Mouse (Mus musculus): ENCODE results near the gene Gm30083. TPM values are rescaled to one million over a fixed set of nuclear protein-coding genes. Genes with fewer than 3 reads are reported as not detected.

The Gm30083 gene
- polyA plus RNA-seq (2016; fragmentation: Nextera tagmentation; extraction: Ambion mirVana): not detected in 2 replicates

GRCm38 (mm10) chr14:34015063-34015462, at the start of gene Gm30083:
TSS of gene Gm30083 (minus strand) at chr14:34015182.
- Histone ChIP-seq H3K27me3 (ENCODE audit: insufficient read depth, poor library complexity, severe bottlenecking) (no peaks in the 10 kb centered on the region), H3K4me1 (no peaks in the 10 kb centered on the region), H3K4me3 (no peak within 1 kb of the TSS), H3K27ac (no peak within 1 kb of the TSS), H3K9me3 (no peaks in the 10 kb centered on the region), H3K36me3 (no peaks in the 10 kb centered on the region)
- whole genome bisulfite sequencing: 78% methylated on average over 3 of the region's 3 CpGs
- DNase-seq (ENCODE audit: low spot score): no peak

GRCm38 (mm10) chr14:34052516-34052915, 37.5 kb upstream of the Gm30083 start, which contains the start of gene Antxrl:
TSS of gene Antxrl (plus strand) at chr14:34052707.
- Histone ChIP-seq H3K36me3 (no peaks in the 10 kb centered on the region), H3K4me3 (no peak within 1 kb of the TSS), H3K4me1 (no peaks in the 10 kb centered on the region), H3K27me3 (ENCODE audit: insufficient read depth, poor library complexity, severe bottlenecking) (no peaks in the 10 kb centered on the region), H3K9me3 (no peaks in the 10 kb centered on the region), H3K27ac (no peak within 1 kb of the TSS)
- no peak for DNase-seq (ENCODE audit: low spot score)
- 86% methylated on average over 6 of the region's 6 CpGs for WGBS

- DNase-seq (ENCODE audit: low spot score): no peak
- no peaks in the 10 kb centered on the region for H3K4me1 ChIP-seq
- H3K27me3 ChIP-seq (ENCODE audit: insufficient read depth, poor library complexity, severe bottlenecking): no peaks in the 10 kb centered on the region
- H3K4me3 ChIP-seq: no peak overlapping the region
- no peaks in the 10 kb centered on the region for H3K36me3 ChIP-seq
- H3K9me3 ChIP-seq: no peaks in the 10 kb centered on the region
- 71% methylated on average over 5 of the region's 5 CpGs for WGBS
- no peak overlapping the region for H3K27ac ChIP-seq
These were observed 35.3 kb upstream of the Gm30083 start for GRCm38 (mm10) chr14:34050101-34050779.

GRCm38 (mm10) chr14:34043341-34043740, 28.4 kb upstream of the Gm30083 start:
- H3K9me3 ChIP-seq: no peaks in the 10 kb centered on the region
- 43% methylated on average over 3 of the region's 3 CpGs for WGBS
- DNase-seq (ENCODE audit: low spot score): no peak
- H3K4me1 ChIP-seq: no peaks in the 10 kb centered on the region
- H3K27ac ChIP-seq: no peak overlapping the region
- no peak overlapping the region for H3K4me3 ChIP-seq
- H3K36me3 ChIP-seq: no peaks in the 10 kb centered on the region
- H3K27me3 ChIP-seq (ENCODE audit: insufficient read depth, poor library complexity, severe bottlenecking): no peaks in the 10 kb centered on the region

- Histone ChIP-seq H3K9me3 (no peaks in the 10 kb centered on the region), H3K36me3 (no peaks in the 10 kb centered on the region), H3K27ac (no peak overlapping the region), H3K4me3 (no peak overlapping the region), H3K27me3 (ENCODE audit: insufficient read depth, poor library complexity, severe bottlenecking) (no peaks in the 10 kb centered on the region), H3K4me1 (no peaks in the 10 kb centered on the region)
- no peak for DNase-seq (ENCODE audit: low spot score)
- WGBS: 78% methylated on average over 4 of the region's 4 CpGs
These were observed 26.3 kb upstream of the Gm30083 start for GRCm38 (mm10) chr14:34041241-34041640.

- Histone ChIP-seq H3K36me3 (no peaks in the 10 kb centered on the region), H3K27ac (no peak overlapping the region), H3K27me3 (ENCODE audit: insufficient read depth, poor library complexity, severe bottlenecking) (no peaks in the 10 kb centered on the region), H3K4me1 (no peaks in the 10 kb centered on the region), H3K4me3 (no peak overlapping the region), H3K9me3 (no peaks in the 10 kb centered on the region)
- DNase-seq (ENCODE audit: low spot score): peak; percentile 71
- WGBS: 79% methylated on average over 8 of the region's 8 CpGs
These were observed 19.0 kb upstream of the Gm30083 start for GRCm38 (mm10) chr14:34033841-34034610.

- H3K27ac ChIP-seq: no peak overlapping the region
- WGBS: 17% methylated on average over 2 of the region's 2 CpGs
- peaks cover 7% of the 10 kb centered on the region; the same call in 1 of the 2 replicates for H3K4me1 ChIP-seq
- H3K9me3 ChIP-seq: no peaks in the 10 kb centered on the region
- H3K4me3 ChIP-seq: no peak overlapping the region
- no peaks in the 10 kb centered on the region for H3K27me3 ChIP-seq (ENCODE audit: insufficient read depth, poor library complexity, severe bottlenecking)
- H3K36me3 ChIP-seq: no peaks in the 10 kb centered on the region
- peak; percentile 69 for DNase-seq (ENCODE audit: low spot score)
These were observed 11.7 kb upstream of the Gm30083 start for GRCm38 (mm10) chr14:34026710-34027109.

GRCm38 (mm10) chr14:34016938-34017337, 2.0 kb upstream of the Gm30083 start:
- Histone ChIP-seq H3K27me3 (ENCODE audit: insufficient read depth, poor library complexity, severe bottlenecking) (no peaks in the 10 kb centered on the region), H3K36me3 (no peaks in the 10 kb centered on the region), H3K9me3 (no peaks in the 10 kb centered on the region), H3K27ac (no peak overlapping the region), H3K4me1 (no peaks in the 10 kb centered on the region), H3K4me3 (no peak overlapping the region)
- 79% methylated on average over 2 of the region's 2 CpGs for WGBS
- peak; percentile 53 for DNase-seq (ENCODE audit: low spot score)

GRCm38 (mm10) chr14:34016381-34016780, 1.4 kb upstream of the Gm30083 start, which contains the start of gene Gm5460:
TSS of gene Gm5460 (plus strand) at chr14:34016758.
- H3K4me1 ChIP-seq: no peaks in the 10 kb centered on the region
- H3K36me3 ChIP-seq: no peaks in the 10 kb centered on the region
- no peak within 1 kb of the TSS for H3K4me3 ChIP-seq
- no peaks in the 10 kb centered on the region for H3K27me3 ChIP-seq (ENCODE audit: insufficient read depth, poor library complexity, severe bottlenecking)
- H3K9me3 ChIP-seq: no peaks in the 10 kb centered on the region
- 84% methylated on average over 4 of the region's 4 CpGs for WGBS
- no peak within 1 kb of the TSS for H3K27ac ChIP-seq
- DNase-seq (ENCODE audit: low spot score): peak; percentile 63

GRCm38 (mm10) chr14:34002358-34002757, 12.6 kb downstream of the Gm30083 start:
- H3K27ac ChIP-seq: no peak overlapping the region
- DNase-seq (ENCODE audit: low spot score): peak; percentile 10
- peaks cover 7% of the 10 kb centered on the region for H3K4me1 ChIP-seq
- 83% methylated on average over 5 of the region's 5 CpGs for WGBS
- H3K4me3 ChIP-seq: no peak overlapping the region
- no peaks in the 10 kb centered on the region for H3K36me3 ChIP-seq
- H3K27me3 ChIP-seq (ENCODE audit: insufficient read depth, poor library complexity, severe bottlenecking): peaks cover 8% of the 10 kb centered on the region
- H3K9me3 ChIP-seq: no peaks in the 10 kb centered on the region

- peak; percentile 58 for DNase-seq (ENCODE audit: low spot score)
- Histone ChIP-seq H3K36me3 (no peaks in the 10 kb centered on the region), H3K4me3 (no peak overlapping the region), H3K9me3 (no peaks in the 10 kb centered on the region), H3K27me3 (ENCODE audit: insufficient read depth, poor library complexity, severe bottlenecking) (peaks cover 8% of the 10 kb centered on the region), H3K4me1 (peaks cover 14% of the 10 kb centered on the region), H3K27ac (no peak overlapping the region)
These were observed 13.5 kb downstream of the Gm30083 start for GRCm38 (mm10) chr14:34001445-34001844.

GRCm38 (mm10) chr14:34000076-34000475, 14.9 kb downstream of the Gm30083 start:
- Histone ChIP-seq H3K9me3 (no peaks in the 10 kb centered on the region), H3K27ac (no peak overlapping the region)
- DNase-seq (ENCODE audit: low spot score): peak; percentile 61

GRCm38 (mm10) chr14:33997427-33997826, 17.6 kb downstream of the Gm30083 start:
- 0 out of 2 replicates have a peak overlapping the region, but pooled peaks have one; percentile 53 for H3K27ac ChIP-seq

More at GRCm38 (mm10) chr14:34000076-34000475, 14.9 kb downstream of the Gm30083 start:
- Histone ChIP-seq H3K4me1 (peaks cover 14% of the 10 kb centered on the region), H3K36me3 (no peaks in the 10 kb centered on the region), H3K4me3 (no peak overlapping the region), H3K27me3 (ENCODE audit: insufficient read depth, poor library complexity, severe bottlenecking) (peaks cover 8% of the 10 kb centered on the region)

More at GRCm38 (mm10) chr14:33997427-33997826, 17.6 kb downstream of the Gm30083 start:
- Histone ChIP-seq H3K36me3 (no peaks in the 10 kb centered on the region), H3K4me1 (peaks cover 27% of the 10 kb centered on the region), H3K9me3 (no peaks in the 10 kb centered on the region), H3K4me3 (no peak overlapping the region), H3K27me3 (ENCODE audit: insufficient read depth, poor library complexity, severe bottlenecking) (peaks cover 14% of the 10 kb centered on the region)
- DNase-seq (ENCODE audit: low spot score): peak; percentile 42
- whole genome bisulfite sequencing: 44% methylated on average over 6 of the region's 6 CpGs
